Mouse (Mus musculus): Measurements from ENCODE around the gene Dst. TPM values are rescaled to one million over a fixed set of nuclear protein-coding genes. Genes with fewer than 3 reads are reported as not detected.

Dst gene
- polyA plus RNA-seq (2017; shearing (Covaris generic)), result 2.1 TPM

DNA sequence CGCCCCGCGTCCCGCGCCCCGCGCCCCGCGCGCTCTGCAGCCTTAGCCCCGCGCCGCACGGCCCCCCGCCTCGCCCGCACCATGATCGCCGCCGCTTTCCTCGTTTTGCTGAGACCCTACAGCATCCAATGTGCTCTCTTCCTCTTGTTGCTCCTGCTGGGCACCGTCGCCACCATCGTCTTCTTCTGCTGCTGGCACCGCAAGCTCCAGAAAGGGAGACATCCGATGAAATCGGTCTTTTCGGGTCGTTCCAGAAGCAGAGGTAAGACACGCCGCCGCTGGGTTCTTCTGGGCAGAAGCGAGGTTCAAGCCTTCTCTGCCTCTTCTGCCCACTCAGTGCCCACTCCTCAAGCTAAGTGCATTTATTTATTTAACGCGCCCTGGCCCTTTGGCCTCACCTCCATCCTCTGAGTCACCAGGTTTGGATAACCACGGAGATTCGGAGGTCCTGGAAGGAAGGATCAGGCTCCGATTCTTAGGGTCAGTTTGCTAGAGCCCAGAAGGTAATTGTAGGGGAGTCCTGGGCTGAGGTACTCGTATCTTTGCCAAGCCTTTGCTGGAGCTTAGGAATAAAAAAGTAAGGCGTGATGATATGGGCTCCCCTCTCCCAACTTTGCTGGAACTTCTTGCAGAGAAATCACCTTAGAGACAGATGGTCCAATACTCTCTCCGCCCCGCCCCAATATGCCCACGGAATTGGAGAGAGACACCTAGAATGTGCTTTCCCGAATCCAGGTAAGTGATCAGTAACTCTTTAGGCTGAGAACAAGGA lies at the start of gene Dst:
Gene Dst, plus strand, starts transcription at position 35 of the 772 bp plus-strand sequence.

DNA sequence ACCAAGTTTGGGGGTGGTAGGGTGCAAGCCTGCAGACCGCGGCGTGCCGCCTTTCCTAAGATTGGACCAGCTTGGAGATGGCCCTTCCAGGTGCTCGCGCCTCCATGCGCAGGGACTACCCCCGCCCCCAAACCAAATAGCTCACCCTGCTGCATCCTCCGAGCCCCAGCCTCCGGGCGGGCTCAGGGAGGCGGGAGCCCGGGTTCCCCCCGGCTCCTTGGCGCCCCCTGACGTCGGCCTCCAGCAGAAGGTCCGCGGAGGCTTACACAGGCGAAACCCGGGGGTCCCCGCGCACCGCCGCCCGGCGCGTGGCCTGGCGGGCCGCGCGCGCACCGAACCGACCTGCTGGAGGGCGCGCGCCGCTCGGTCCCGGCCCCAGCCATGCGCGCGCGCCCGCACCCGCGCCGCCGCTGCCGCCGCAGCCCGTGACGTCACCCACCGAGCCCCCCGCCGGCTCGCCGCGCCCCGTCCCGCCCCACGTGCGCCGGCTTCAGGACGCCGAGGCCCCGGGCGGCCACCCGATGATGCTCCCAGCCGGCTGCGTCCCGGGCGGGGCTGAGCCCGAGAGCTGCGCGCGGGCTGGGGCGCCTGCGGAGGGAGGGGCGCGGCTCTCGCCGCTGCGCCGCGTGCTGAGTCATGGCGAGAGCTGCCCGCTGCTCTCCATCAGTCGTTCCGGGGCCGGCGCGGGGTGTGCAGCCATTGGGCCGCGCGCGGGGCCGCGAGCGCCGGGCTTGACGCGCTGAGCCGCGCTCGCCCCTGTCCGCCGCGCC lies 419 bp upstream of the Dst start, which contains the start of gene Bend6:
Gene Bend6, minus strand, starts transcription at position 396 of the 770 bp plus-strand sequence.

Other genes with a start within 250 kb of the Dst start
- 6.8 TPM for gene Prim2, start 238.4 kb upstream of the Dst start, polyA plus RNA-seq (2017; shearing (Covaris generic))
- gene Rab23, start 188.3 kb upstream of the Dst start, polyA plus RNA-seq (2017; shearing (Covaris generic)), result 10.6 TPM
- gene Bag2, start 150.4 kb upstream of the Dst start, polyA plus RNA-seq (2017; shearing (Covaris generic)), result 3.0 TPM
- 24.2 TPM for gene Zfp451, start 93.6 kb upstream of the Dst start, polyA plus RNA-seq (2017; shearing (Covaris generic))
- gene Bend6, start 409 bp upstream of the Dst start, polyA plus RNA-seq (2017; shearing (Covaris generic)), result 0.63 TPM